Mouse (Mus musculus): Measurements from ENCODE around the gene Gm5460.

The Gm5460 gene

DNA sequence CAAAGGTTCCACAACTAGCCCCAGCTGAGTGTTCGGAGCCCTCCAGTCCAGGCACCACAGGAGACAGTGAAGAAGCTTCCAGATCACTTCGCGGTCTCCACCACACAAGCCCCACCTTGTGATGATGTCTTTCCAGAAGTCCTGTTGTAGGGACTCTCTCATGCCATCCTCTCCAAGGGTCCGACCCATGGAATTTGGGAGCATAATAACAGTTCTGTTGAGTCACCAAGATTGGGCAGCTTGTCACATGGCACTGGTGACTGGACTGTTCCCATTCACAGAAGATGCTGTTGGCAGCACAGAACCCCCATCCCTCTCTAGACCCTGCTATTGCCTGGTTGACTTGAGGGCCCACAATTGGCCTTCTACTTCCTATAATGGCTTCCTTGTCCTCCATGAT, at the start of gene Gm5460:
Gene Gm5460 (plus strand): TSS at position 378 of the 400 bp plus-strand sequence.
- no peak for DNase-seq

- DNase-seq, result no peak
Measured at GRCm38 (mm10) chr14:33972679-33973078, 43.9 kb upstream of the Gm5460 start.

GRCm38 (mm10) chr14:33974752-33975151, 41.8 kb upstream of the Gm5460 start:
- no peak for DNase-seq

GRCm38 (mm10) chr14:33977748-33978147, 38.8 kb upstream of the Gm5460 start:
- no peak for DNase-seq

DNA sequence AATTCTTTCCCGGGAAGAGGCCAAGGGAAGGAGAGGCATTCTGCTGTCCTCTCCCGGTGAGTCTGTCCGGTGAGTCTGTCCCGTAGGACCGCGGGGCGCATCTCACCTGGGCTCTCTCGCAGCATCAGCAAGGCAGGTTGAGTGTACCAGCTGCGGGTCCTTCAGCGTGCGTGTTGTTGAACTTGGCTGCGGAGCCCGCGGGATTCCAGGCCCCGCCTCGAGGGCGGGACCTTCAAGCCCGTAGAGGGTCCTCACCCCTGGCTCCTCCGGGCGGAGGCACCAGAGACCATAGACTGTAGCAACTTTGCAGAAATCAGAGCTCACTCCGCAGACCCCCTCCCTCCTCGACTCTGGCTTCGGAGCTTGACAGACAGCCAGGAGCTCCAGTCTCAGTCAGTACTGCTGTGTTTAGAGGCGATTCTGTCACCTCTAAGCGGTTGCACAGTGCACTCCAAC, 37.9 kb upstream of the Gm5460 start, which contains the start of gene Zfp488:
Gene Zfp488 (minus strand): TSS at position 161 of the 456 bp plus-strand sequence.
- no peak for DNase-seq

GRCm38 (mm10) chr14:33989201-33989600, 27.4 kb upstream of the Gm5460 start:
- no peak for DNase-seq

- no peak for DNase-seq
Measured at GRCm38 (mm10) chr14:33991971-33992370, 24.6 kb upstream of the Gm5460 start.

GRCm38 (mm10) chr14:33993051-33993450, 23.5 kb upstream of the Gm5460 start:
- DNase-seq, result no peak

DNA sequence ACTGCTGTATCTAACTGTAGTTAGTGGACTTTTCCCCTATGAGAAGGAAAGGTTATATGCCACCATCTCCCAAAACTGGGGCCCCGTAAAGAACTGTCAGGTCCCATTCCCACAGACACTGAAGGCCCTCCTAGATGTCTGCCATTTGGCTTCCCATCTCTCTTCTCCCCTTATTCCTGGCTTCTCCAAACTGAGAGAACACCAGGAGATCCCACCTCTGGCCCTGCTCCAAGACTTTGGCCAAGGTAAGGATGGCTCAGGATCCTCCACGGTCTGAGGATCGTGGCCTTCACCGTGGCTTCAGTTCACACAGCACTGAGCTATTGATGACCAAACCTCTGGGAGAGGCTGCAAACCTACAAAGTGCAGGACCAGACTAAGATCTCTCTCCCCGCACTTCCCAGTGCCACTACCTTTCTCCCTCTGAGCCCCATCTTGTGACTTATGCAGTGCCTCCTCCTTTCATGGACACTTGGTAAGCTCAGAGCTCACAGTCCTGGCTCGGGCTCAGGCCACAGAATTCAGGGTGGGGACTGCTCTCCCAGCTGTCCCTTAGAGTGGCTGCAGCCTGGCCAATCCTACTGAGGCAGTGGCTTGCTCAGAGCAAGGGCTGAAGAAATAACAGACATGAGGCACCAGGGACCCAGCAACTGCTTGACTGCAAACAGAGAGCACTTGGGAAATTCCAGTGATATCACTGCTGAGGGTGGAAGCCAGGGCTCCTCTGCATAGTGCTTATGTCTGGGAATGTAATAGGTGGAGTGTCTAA, 22.9 kb upstream of the Gm5460 start:
- no peak for DNase-seq

GRCm38 (mm10) chr14:33997427-33997826, 19.1 kb upstream of the Gm5460 start:
- DNase-seq, result no peak

GRCm38 (mm10) chr14:34000076-34000475, 16.5 kb upstream of the Gm5460 start:
- no peak for DNase-seq

DNA sequence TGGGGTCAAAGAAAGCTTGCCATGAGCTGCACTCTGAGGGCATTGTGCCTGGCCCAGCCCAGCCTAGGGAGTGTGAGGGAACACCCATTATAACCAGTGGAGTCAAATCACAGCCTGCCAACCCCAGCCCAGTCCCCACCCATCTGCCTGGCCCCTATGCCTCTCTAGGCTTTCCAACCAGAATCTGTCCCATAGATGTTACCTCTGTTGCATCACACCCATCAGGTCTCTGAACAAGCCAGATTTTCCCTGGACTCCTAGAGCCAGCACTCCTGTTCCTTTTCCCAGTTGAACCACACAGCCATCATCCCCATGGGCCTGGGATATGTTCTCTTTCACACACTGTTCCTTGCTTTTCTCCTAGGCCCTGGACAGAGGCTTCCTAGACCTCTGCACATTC, 15.1 kb upstream of the Gm5460 start:
- DNase-seq, result no peak

- DNase-seq, result no peak
Measured at GRCm38 (mm10) chr14:34002358-34002757, 14.2 kb upstream of the Gm5460 start.

- no peak for DNase-seq
Measured at GRCm38 (mm10) chr14:34015063-34015462, 1.5 kb upstream of the Gm5460 start, which contains the start of gene Gm30083. Gm30083 (minus strand) TSS chr14:34015182.

- no peak for DNase-seq
Measured at GRCm38 (mm10) chr14:34016938-34017337, 380 bp downstream of the Gm5460 start.

DNA sequence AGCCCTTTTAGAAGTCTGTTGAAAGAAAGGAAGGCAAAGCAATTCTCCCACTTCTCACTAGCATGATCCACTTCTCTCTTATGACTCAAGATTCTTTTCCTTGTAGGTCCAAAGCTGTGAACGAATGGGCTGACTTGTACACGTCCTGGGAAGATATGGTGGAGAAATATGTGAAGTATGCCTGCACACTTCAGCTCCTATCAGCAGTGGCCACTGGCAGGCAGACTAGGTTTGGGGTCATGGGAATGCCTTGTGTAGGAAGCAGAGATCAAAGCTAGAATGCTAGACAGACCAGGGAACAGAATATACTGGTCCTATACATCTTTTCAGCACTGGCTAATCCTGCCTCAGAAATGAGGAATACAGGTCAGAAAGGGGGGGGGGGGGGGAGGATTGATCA, 10.2 kb downstream of the Gm5460 start:
- DNase-seq, result no peak

- DNase-seq, result no peak
Measured at GRCm38 (mm10) chr14:34033841-34034610, 17.5 kb downstream of the Gm5460 start.

DNA sequence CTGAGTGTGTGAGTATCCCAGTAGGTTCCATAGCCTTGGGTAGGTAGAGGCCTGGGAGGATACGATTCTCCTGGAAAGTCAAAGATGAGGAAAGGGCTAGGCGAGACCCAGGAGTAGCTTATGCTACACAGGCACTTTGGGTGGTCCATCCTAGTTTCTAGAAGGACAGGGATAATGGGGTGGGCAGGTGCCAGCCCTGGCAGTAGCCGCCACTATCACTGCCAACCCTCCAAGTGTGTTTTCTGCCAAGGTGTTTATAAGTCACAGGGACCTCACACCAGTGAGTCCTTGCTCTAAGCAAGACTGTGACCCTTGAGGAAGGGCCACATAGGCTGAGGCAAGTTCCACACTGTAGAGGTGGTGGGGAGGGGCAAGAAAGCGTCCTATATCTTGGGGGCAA, 24.7 kb downstream of the Gm5460 start:
- DNase-seq, result no peak

DNA sequence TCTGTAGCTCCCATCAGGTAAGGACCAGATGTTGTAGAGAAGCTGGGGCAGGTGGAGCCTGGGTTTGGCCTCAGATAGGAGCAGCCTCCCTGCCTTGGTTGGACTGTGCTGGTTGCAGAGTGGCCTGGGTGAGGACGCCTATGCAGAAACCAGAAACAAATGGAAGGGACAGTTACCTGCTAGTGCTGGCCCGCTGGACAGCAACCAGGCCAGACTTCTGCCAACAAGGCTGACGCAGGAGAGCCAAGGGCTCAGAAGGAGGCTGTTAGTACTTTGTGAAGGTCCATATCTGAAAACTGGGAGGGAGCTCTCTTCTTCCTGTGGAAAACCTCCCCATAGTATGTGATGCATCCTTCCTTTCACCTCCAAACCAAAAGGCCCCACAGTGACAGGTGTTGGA, 26.8 kb downstream of the Gm5460 start:
- no peak for DNase-seq

- DNase-seq, result no peak
Measured at GRCm38 (mm10) chr14:34050101-34050779, 33.7 kb downstream of the Gm5460 start.

DNA sequence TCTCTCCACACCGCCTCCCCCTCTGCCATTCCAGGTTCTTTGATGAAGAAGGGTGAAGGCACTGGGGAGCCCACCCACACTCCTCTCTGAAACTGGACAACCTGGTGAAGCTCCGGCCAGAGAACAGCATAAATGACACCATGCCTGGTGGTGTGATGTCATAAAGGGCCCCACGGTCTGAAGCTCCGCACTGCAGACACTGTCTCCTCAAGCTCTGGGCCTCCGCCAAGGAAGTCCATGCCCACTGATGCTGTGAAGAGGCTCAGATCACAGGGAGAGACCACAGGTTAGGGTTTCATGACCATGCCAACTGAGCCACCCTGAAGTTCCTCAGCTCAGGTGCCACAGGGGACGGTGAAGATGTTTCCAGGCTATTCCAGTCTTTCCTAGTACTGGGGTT, 36.0 kb downstream of the Gm5460 start, which contains the start of gene Antxrl:
Gene Antxrl (plus strand): TSS at position 192 of the 400 bp plus-strand sequence.
- DNase-seq, result no peak

DNA sequence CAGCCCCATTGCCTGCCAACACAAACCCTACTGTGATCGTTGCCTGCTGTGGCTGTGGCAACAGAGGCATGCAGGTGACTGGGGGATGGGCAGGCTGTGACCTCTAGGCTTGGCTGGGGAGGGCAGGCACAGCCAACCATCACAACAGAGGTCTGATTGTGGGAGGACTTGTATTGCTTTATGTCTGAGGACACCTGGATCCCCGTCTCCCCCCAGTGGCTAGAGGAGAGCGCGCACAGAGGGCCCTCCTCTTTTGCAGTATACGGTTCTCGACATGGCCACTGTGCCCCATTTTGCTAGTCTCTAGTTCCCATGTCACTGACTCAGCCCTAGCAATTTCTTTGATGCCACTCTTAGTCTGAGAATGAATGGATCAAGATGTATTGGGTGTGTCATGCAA, 55.1 kb downstream of the Gm5460 start:
- DNase-seq, result no peak

DNA sequence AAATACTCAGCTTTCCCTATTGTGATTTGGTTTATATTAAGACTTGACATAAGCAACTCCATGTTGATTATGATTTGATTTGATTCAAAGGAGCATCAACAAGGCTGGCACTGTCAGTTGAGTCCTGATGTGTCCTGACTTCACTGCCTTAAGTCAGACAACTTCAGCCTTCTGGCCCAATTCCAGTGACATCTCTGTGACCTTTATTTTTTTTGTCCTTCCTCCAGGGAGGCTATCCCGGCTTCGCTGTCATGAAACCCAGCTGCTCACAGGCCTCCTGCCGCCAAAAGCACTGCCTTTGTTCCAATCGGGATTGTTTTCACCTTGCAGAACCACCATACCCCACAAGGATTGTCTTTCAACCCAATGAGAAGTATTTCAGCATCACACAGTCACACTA, 58.8 kb downstream of the Gm5460 start:
- no peak for DNase-seq

All from thymus, postnatal 4 days (tissue).